Mouse (Mus musculus): ENCODE measurements at regions not wholly inside any gene's neighbourhood (a gene's known extent, or its start where the extent isn't known, plus 50 kb on each side); places are given as distances from the start of the nearest gene placed in this dataset.

DNA sequence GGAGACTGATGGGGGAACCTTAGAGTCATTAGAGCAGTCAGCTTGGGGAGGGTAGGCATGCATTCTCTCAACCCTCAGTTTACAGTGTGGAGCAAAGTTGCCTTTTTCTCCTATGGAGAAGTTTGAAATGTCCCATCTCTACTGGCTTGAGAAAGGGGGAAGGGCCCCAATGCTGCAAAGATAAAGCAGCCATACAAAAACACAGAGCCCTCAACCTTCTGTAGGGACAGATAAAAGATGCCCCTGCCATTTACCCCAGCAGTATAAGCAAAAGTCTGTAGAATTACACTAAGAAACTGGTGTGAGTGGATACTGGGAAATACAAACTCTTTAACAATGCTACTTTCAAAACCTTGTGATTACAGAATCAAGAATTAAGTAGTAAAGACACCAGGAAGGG lies 71.9 kb upstream of the Tmem215 start:
- TF ChIP-seq CTCF (conservative IDR thresholded peaks at IDR 0.05; ENCODE audit: low read length) (no peak), POU5F1 (IDR thresholded peaks at IDR 0.05; ENCODE audit: borderline replicate concordance, low read length) (no peak), NANOG (IDR thresholded peaks at IDR 0.05; ENCODE audit: borderline replicate concordance, low read length) (no peak)
- no peaks in the 10 kb centered on the region for H3K27me3 ChIP-seq (ENCODE audit: insufficient read depth, low read length)

GRCm38 (mm10) chr4:40390183-40390582 lies 81.8 kb upstream of the Tmem215 start:
- Histone ChIP-seq H3K36me3 (ENCODE audit: insufficient read depth, low read length) (no peaks in the 10 kb centered on the region), H3K27me3 (ENCODE audit: insufficient read depth, low read length) (no peaks in the 10 kb centered on the region), H3K4me3 (replicated peaks; ENCODE audit: low read length) (no peak overlapping the region), H3K4me1 (replicated peaks; ENCODE audit: low read depth, low read length) (no peaks in the 10 kb centered on the region), H3K9me3 (ENCODE audit: low read length) (0 out of 2 replicates have a peak, but pooled peaks cover 4% of the 10 kb centered on the region)
- TF ChIP-seq CTCF (conservative IDR thresholded peaks at IDR 0.05; ENCODE audit: low read length): no peak
- TF ChIP-seq POU5F1 (IDR thresholded peaks at IDR 0.05; ENCODE audit: borderline replicate concordance, low read length): no peak
- no peak for TF ChIP-seq NANOG (IDR thresholded peaks at IDR 0.05; ENCODE audit: borderline replicate concordance, low read length)

More for the DNA sequence above, 71.9 kb upstream of the Tmem215 start:
- Histone ChIP-seq H3K4me3 (replicated peaks; ENCODE audit: low read length) (no peak overlapping the region), H3K9me3 (ENCODE audit: low read length) (no peaks in the 10 kb centered on the region), H3K4me1 (replicated peaks; ENCODE audit: low read depth, low read length) (no peaks in the 10 kb centered on the region), H3K36me3 (ENCODE audit: insufficient read depth, low read length) (no peaks in the 10 kb centered on the region)

DNA sequence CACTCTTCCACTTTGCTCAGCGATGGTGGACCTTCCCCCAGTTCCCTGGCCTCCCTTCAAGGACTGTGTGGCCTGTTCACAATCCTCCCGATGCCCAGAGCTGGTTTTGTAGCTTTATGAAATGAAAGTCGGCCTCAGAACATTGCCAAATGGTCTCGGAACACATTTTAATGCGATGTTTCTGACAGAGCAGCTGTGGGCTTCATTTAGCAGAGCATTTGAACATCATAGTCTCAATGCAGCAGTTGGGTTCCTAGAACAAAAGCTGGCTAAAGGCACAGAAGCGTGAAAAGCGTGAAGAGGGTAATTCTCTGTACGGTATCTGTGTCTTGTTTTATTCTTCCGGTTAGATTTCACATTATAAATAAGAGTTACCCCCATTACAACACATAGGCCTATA lies 86.7 kb upstream of the Tmem215 start:
- H3K27me3 ChIP-seq (ENCODE audit: insufficient read depth, low read length): no peaks in the 10 kb centered on the region
- TF ChIP-seq CTCF (conservative IDR thresholded peaks at IDR 0.05; ENCODE audit: low read length) (no peak), POU5F1 (IDR thresholded peaks at IDR 0.05; ENCODE audit: borderline replicate concordance, low read length) (no peak), NANOG (IDR thresholded peaks at IDR 0.05; ENCODE audit: borderline replicate concordance, low read length) (no peak)
- H3K36me3 ChIP-seq (ENCODE audit: insufficient read depth, low read length): no peaks in the 10 kb centered on the region
- H3K4me1 ChIP-seq (replicated peaks; ENCODE audit: low read depth, low read length): no peaks in the 10 kb centered on the region
- H3K4me3 ChIP-seq (replicated peaks; ENCODE audit: low read length): no peak overlapping the region
- H3K9me3 ChIP-seq (ENCODE audit: low read length): 0 out of 2 replicates have a peak, but pooled peaks cover 4% of the 10 kb centered on the region

DNA sequence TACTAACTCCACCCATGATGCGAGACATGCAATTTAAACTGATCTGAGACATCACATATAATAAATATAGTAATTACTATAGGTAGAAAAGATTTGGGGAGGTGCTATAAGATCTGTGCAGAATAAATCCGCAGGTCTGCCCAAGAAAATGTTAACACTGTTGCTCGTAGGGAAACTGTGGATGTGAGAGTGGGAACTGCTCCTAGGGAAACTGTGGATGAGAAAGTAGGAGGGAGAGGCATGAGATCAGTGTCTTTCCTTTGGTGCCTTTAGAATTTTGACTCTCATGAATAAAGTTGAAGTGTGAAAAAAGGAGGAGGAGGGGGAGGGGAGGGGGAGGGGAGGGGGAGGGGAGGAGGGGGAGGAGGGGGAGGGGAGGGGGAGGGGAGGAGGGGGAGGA lies 87.3 kb upstream of the Tmem215 start:
- no peaks in the 10 kb centered on the region for H3K36me3 ChIP-seq (ENCODE audit: insufficient read depth, low read length)
- TF ChIP-seq NANOG (IDR thresholded peaks at IDR 0.05; ENCODE audit: borderline replicate concordance, low read length) (no peak), POU5F1 (IDR thresholded peaks at IDR 0.05; ENCODE audit: borderline replicate concordance, low read length) (no peak), CTCF (conservative IDR thresholded peaks at IDR 0.05; ENCODE audit: low read length) (no peak)
- H3K27me3 ChIP-seq (ENCODE audit: insufficient read depth, low read length): no peaks in the 10 kb centered on the region
- H3K4me3 ChIP-seq (replicated peaks; ENCODE audit: low read length): no peak overlapping the region
- 0 out of 2 replicates have a peak, but pooled peaks cover 4% of the 10 kb centered on the region for H3K9me3 ChIP-seq (ENCODE audit: low read length)
- H3K4me1 ChIP-seq (replicated peaks; ENCODE audit: low read depth, low read length): no peaks in the 10 kb centered on the region

GRCm38 (mm10) chr4:40380309-40380708 lies 91.7 kb upstream of the Tmem215 start:
- no peaks in the 10 kb centered on the region for H3K36me3 ChIP-seq (ENCODE audit: insufficient read depth, low read length)
- H3K4me1 ChIP-seq (replicated peaks; ENCODE audit: low read depth, low read length): no peaks in the 10 kb centered on the region
- no peak overlapping the region for H3K4me3 ChIP-seq (replicated peaks; ENCODE audit: low read length)
- 0 out of 2 replicates have a peak, but pooled peaks cover 2% of the 10 kb centered on the region for H3K9me3 ChIP-seq (ENCODE audit: low read length)
- peaks cover 6% of the 10 kb centered on the region for H3K27me3 ChIP-seq (ENCODE audit: insufficient read depth, low read length)
- TF ChIP-seq POU5F1 (IDR thresholded peaks at IDR 0.05; ENCODE audit: borderline replicate concordance, low read length) (no peak), NANOG (IDR thresholded peaks at IDR 0.05; ENCODE audit: borderline replicate concordance, low read length) (no peak), CTCF (conservative IDR thresholded peaks at IDR 0.05; ENCODE audit: low read length) (no peak)

GRCm38 (mm10) chr4:40375439-40376154 lies 96.4 kb upstream of the Ndufb6 start:
- H3K4me1 ChIP-seq (replicated peaks; ENCODE audit: low read depth, low read length): no peaks in the 10 kb centered on the region
- no peak overlapping the region for H3K4me3 ChIP-seq (replicated peaks; ENCODE audit: low read length)
- TF ChIP-seq NANOG (IDR thresholded peaks at IDR 0.05; ENCODE audit: borderline replicate concordance, low read length): no peak
- no peak for TF ChIP-seq POU5F1 (IDR thresholded peaks at IDR 0.05; ENCODE audit: borderline replicate concordance, low read length)
- no peak for TF ChIP-seq CTCF (conservative IDR thresholded peaks at IDR 0.05; ENCODE audit: low read length)
- H3K36me3 ChIP-seq (ENCODE audit: insufficient read depth, low read length): no peaks in the 10 kb centered on the region
- no peaks in the 10 kb centered on the region for H3K9me3 ChIP-seq (ENCODE audit: low read length)
- H3K27me3 ChIP-seq (ENCODE audit: insufficient read depth, low read length): peaks cover 6% of the 10 kb centered on the region

GRCm38 (mm10) chr4:40374213-40374612 lies 95.0 kb upstream of the Ndufb6 start:
- Histone ChIP-seq H3K27me3 (ENCODE audit: insufficient read depth, low read length) (peaks cover 6% of the 10 kb centered on the region), H3K4me1 (replicated peaks; ENCODE audit: low read depth, low read length) (no peaks in the 10 kb centered on the region), H3K4me3 (replicated peaks; ENCODE audit: low read length) (no peak overlapping the region), H3K9me3 (ENCODE audit: low read length) (no peaks in the 10 kb centered on the region), H3K36me3 (ENCODE audit: insufficient read depth, low read length) (no peaks in the 10 kb centered on the region)
- no peak for TF ChIP-seq POU5F1 (IDR thresholded peaks at IDR 0.05; ENCODE audit: borderline replicate concordance, low read length)

GRCm38 (mm10) chr4:40364329-40364728 lies 85.1 kb upstream of the Ndufb6 start:
- no peaks in the 10 kb centered on the region for H3K4me1 ChIP-seq (replicated peaks; ENCODE audit: low read depth, low read length)
- H3K36me3 ChIP-seq (ENCODE audit: insufficient read depth, low read length): no peaks in the 10 kb centered on the region
- no peaks in the 10 kb centered on the region for H3K27me3 ChIP-seq (ENCODE audit: insufficient read depth, low read length)
- no peak overlapping the region for H3K4me3 ChIP-seq (replicated peaks; ENCODE audit: low read length)
- TF ChIP-seq NANOG (IDR thresholded peaks at IDR 0.05; ENCODE audit: borderline replicate concordance, low read length) (no peak), CTCF (conservative IDR thresholded peaks at IDR 0.05; ENCODE audit: low read length) (no peak), POU5F1 (IDR thresholded peaks at IDR 0.05; ENCODE audit: borderline replicate concordance, low read length) (no peak)
- H3K9me3 ChIP-seq (ENCODE audit: low read length): no peaks in the 10 kb centered on the region

DNA sequence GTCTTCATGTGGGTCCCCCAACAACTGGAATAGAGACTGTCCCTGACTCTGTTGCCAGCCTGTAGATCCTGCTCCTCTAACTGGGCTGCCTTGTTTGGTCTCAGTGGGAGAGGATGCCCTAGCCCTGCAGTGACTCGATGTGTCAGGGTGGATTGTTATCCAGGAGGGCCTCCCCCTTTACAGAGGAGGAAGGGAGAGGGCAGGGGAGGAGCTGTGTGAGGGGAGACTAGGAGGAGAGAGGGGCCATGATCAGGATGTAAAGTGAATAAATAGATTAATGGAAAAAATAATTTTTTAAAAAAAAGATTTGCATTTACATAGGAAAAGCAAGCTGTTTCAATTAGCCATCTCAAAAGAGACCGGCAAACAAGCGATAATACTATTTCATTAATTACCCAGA lies 80.1 kb upstream of the Ndufb6 start:
- H3K36me3 ChIP-seq (ENCODE audit: insufficient read depth, low read length): no peaks in the 10 kb centered on the region
- TF ChIP-seq POU5F1 (IDR thresholded peaks at IDR 0.05; ENCODE audit: borderline replicate concordance, low read length) (no peak), NANOG (IDR thresholded peaks at IDR 0.05; ENCODE audit: borderline replicate concordance, low read length) (no peak), CTCF (conservative IDR thresholded peaks at IDR 0.05; ENCODE audit: low read length) (no peak)
- H3K4me3 ChIP-seq (replicated peaks; ENCODE audit: low read length): no peak overlapping the region
- no peaks in the 10 kb centered on the region for H3K4me1 ChIP-seq (replicated peaks; ENCODE audit: low read depth, low read length)
- H3K9me3 ChIP-seq (ENCODE audit: low read length): no peaks in the 10 kb centered on the region
- H3K27me3 ChIP-seq (ENCODE audit: insufficient read depth, low read length): no peaks in the 10 kb centered on the region
